Mouse (Mus musculus) heart, adult 2 months (tissue): ENCODE measurements around the gene Gstm4. TPM values are rescaled to one million over a fixed set of nuclear protein-coding genes. Genes with fewer than 3 reads are reported as not detected.

Source experiments
- DNase-seq, 2 experiments: peaks; one replicate each; pipeline ENCODE4 v3.0.0; 2021
- H3K27ac ChIP-seq: fragments of 200-600 bp; 2 replicates; pipeline ENCODE4 v1.8.1; 2022
- H3K27me3 ChIP-seq: fragments of 200-500 bp; 2 replicates; pipeline ENCODE4 v1.6.1; 2012; ENCODE audit warnings: mild to moderate bottlenecking, low read length, inconsistent platforms, mixed read lengths; ENCODE audit not compliant: control insufficient read depth, insufficient read depth
- H3K36me3 ChIP-seq: fragments of 200-500 bp; 2 replicates; pipeline ENCODE4 v1.6.1; 2012; ENCODE audit warnings: low read length, inconsistent platforms; ENCODE audit not compliant: control insufficient read depth, insufficient read depth
- H3K4me1 ChIP-seq: fragments of 200-500 bp; 2 replicates; pipeline ENCODE4 v1.6.1; 2011; ENCODE audit warnings: low read length; ENCODE audit not compliant: control insufficient read depth, insufficient read depth
- H3K4me3 ChIP-seq: fragments of 200-600 bp; 2 replicates; pipeline ENCODE4 v1.8.1; 2022
- H3K79me2 ChIP-seq: fragments of 200-500 bp; replicated peaks from 2 replicates; pipeline ENCODE4 v1.6.1; 2012; ENCODE audit warnings: mild to moderate bottlenecking, inconsistent platforms, low read length, moderate library complexity, mixed read lengths; ENCODE audit not compliant: control insufficient read depth, insufficient read depth
- H3K9ac ChIP-seq: fragments of 200-500 bp; 2 replicates; pipeline ENCODE4 v1.6.1; 2012; ENCODE audit warnings: low read depth, mild to moderate bottlenecking, control low read depth, inconsistent platforms, low read length, mixed read lengths
- CTCF ChIP-seq: fragments of 200-600 bp; IDR thresholded peaks from 2 replicates; pipeline ENCODE4 v1.8.1; 2022; ENCODE audit warnings: antibody characterized with exemption, mild to moderate bottlenecking, moderate library complexity
- EP300 ChIP-seq: fragments of 200-500 bp; IDR thresholded peaks from 2 replicates; pipeline ENCODE4 v1.6.1; 2011; ENCODE audit warnings: low read depth, low read length, control low read depth; ENCODE audit not compliant: insufficient read depth
- POLR2A ChIP-seq: fragments of 200-500 bp; IDR thresholded peaks from 2 replicates; pipeline ENCODE4 v1.6.1; 2011; ENCODE audit warnings: mild to moderate bottlenecking, low read depth, low read length, control low read depth; ENCODE audit not compliant: insufficient read depth
- WGBS: fragments of 180-500 bp; shearing (Covaris S2); methylation state at CpG from one replicate; pipeline ENCODE4 v1.1.7; 2018; 5-methylcytosine and 5-hydroxymethylcytosine counted together
- intact Hi-C: fragments of 180-260 bp; cut with DNase I; formaldehyde crosslinking; loops from one replicate; pipeline ENCODE4 v1.15.1; 2025
- polyA plus RNA-seq: library from polyadenylated mRNA; depleted of rRNA; stranded (reverse); fragments of >200 nt; gene quantifications from 2 replicates; pipeline ENCODE4 v1.2.3, GENCODE M21; 2012
- total RNA-seq, 2 experiments: library from RNA; stranded (reverse); gene quantifications; 2 replicates each; pipeline ENCODE4 v1.2.3; 2021

Gene Gstm4
- total and polyA plus RNA-seq, 3 experiments, result 11.7 to 17.1 (median 11.9) TPM

DNA sequence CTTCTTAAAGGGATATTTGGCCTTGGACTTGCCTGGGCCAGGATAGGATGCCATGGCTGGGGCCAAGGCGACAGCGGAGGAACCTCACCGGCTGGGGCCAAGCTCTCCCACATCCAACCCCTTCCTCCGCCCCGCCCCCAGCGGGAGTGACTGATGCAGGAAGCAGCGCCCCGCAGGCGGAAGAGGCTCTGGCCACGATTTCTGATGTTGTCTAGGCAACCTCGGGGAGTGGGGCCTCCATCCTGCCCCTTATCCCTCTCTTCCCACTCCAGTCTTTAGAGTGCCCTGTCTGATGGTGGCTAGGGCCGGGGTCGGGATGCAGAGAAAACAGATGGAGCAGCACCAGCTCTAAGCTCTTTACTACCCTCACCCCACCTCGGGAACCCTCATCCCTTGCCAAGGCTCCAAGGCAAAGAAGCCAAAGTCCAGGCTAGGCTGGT, 40.6 kb upstream of the Gstm4 start:
- Histone ChIP-seq H3K4me3 (peak overlapping the region; percentile 56), H3K79me2 (no peaks in the 10 kb centered on the region), H3K36me3 (no peaks in the 10 kb centered on the region), H3K9ac (peak overlapping the region; percentile 60), H3K4me1 (peaks cover 10% of the 10 kb centered on the region; the same call in 1 of the 2 replicates), H3K27ac (peak overlapping the region; percentile 95), H3K27me3 (no peaks in the 10 kb centered on the region)
- DNase-seq, result peak; percentile 95 to 96
- WGBS, result 6% methylated on average over 14 of the region's 14 CpGs
- TF ChIP-seq POLR2A (peak; percentile 54; the same call in 1 of the 2 replicates), CTCF (peak; percentile 34), EP300 (0 out of 2 replicates have a peak, but pooled peaks have one; percentile 50)
- intact Hi-C loops, result loop anchor here (2.0 kb wide), 1 partner anchor 62 kb away; the partner anchor contains the start of gene Gnai3

GRCm38 (mm10) chr3:108084767-108085270, 40.1 kb upstream of the Gstm4 start:
- H3K4me1 ChIP-seq, result peaks cover 10% of the 10 kb centered on the region; the same call in 1 of the 2 replicates

GRCm38 (mm10) chr3:108083904-108084407, 39.3 kb upstream of the Gstm4 start:
- WGBS, result 67% methylated on average over 4 of the region's 4 CpGs
- no peaks in the 10 kb centered on the region for H3K27me3 ChIP-seq
- no peak overlapping the region for H3K27ac ChIP-seq
- H3K36me3 ChIP-seq, result no peaks in the 10 kb centered on the region
- intact Hi-C loops, result loop anchor here (2.0 kb wide), 1 partner anchor 63 kb away; the partner anchor contains the start of gene Gnai3
- H3K4me1 ChIP-seq, result peaks cover 10% of the 10 kb centered on the region; the same call in 1 of the 2 replicates
- no peak overlapping the region for H3K4me3 ChIP-seq
- TF ChIP-seq EP300, result no peak
- TF ChIP-seq POLR2A, result no peak
- no peak for TF ChIP-seq CTCF
- no peak for DNase-seq
- H3K79me2 ChIP-seq, result no peaks in the 10 kb centered on the region
- no peak overlapping the region for H3K9ac ChIP-seq

More at GRCm38 (mm10) chr3:108084767-108085270, 40.1 kb upstream of the Gstm4 start:
- H3K9ac ChIP-seq, result peak overlapping the region; percentile 60
- WGBS, result 32% methylated on average over 13 of the region's 13 CpGs
- no peak for TF ChIP-seq EP300
- TF ChIP-seq POLR2A, result no peak
- TF ChIP-seq CTCF, result no peak
- intact Hi-C loops, result loop anchor here (2.0 kb wide), 1 partner anchor 62 kb away; the partner anchor contains the start of gene Gnai3
- peak overlapping the region; percentile 95 for H3K27ac ChIP-seq
- H3K79me2 ChIP-seq, result no peaks in the 10 kb centered on the region
- peak overlapping the region; percentile 56 for H3K4me3 ChIP-seq
- H3K27me3 ChIP-seq, result no peaks in the 10 kb centered on the region
- no peak for DNase-seq
- H3K36me3 ChIP-seq, result no peaks in the 10 kb centered on the region

- Histone ChIP-seq H3K9ac (no peak overlapping the region), H3K4me1 (peaks cover 10% of the 10 kb centered on the region; the same call in 1 of the 2 replicates), H3K27ac (no peak overlapping the region), H3K36me3 (no peaks in the 10 kb centered on the region), H3K27me3 (no peaks in the 10 kb centered on the region), H3K79me2 (no peaks in the 10 kb centered on the region), H3K4me3 (no peak overlapping the region)
- TF ChIP-seq EP300 (no peak), CTCF (no peak), POLR2A (no peak)
- no peak for DNase-seq
- WGBS, result 40% methylated on average over 2 of the region's 2 CpGs
- intact Hi-C loops, result no loop called here
Observed at GRCm38 (mm10) chr3:108083161-108083560, 38.5 kb upstream of the Gstm4 start.

DNA sequence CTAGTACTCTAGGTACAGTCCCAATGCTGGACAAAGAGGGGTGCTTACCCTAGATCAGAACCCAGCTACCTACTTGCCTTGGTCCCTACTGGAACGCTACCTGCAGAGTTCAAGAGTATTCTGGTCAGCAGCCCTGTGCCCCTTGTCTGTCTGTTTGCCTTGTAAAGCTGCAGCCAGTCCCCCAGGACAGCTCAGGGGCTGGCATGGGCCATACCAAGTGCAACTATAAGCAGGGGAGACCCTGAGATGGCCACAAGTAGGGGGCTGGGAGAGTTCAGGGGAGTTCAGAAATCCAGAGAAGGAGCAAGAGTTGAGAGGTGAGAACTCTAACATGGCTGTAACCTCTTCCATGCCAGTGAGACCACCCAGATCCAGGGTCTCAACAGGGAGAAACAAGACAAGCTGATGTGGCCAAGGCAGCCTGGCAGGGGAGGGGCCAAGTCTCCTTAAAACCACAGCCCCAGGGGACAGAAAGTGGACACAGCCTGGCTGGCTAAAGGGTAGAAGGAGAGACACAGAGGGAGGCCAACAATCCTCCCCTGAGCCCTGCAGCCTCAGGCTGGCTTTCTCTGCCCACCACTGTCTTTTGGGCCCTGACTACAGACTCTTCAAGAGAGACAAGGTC, 37.7 kb upstream of the Gstm4 start:
- Histone ChIP-seq H3K27me3 (no peaks in the 10 kb centered on the region), H3K9ac (no peak overlapping the region), H3K4me1 (peaks cover 10% of the 10 kb centered on the region; the same call in 1 of the 2 replicates), H3K36me3 (no peaks in the 10 kb centered on the region), H3K4me3 (no peak overlapping the region), H3K79me2 (no peaks in the 10 kb centered on the region), H3K27ac (no peak overlapping the region)
- WGBS, result 95% methylated on average over 1 of the region's 1 CpGs
- no peak for TF ChIP-seq CTCF
- no peak for TF ChIP-seq POLR2A
- no peak for TF ChIP-seq EP300
- intact Hi-C loops, result no loop called here
- no peak for DNase-seq

- Histone ChIP-seq H3K79me2 (no peaks in the 10 kb centered on the region), H3K4me1 (peaks cover 8% of the 10 kb centered on the region; the same call in 1 of the 2 replicates), H3K27ac (no peak overlapping the region), H3K9ac (no peak overlapping the region), H3K27me3 (no peaks in the 10 kb centered on the region), H3K36me3 (no peaks in the 10 kb centered on the region), H3K4me3 (no peak overlapping the region)
- TF ChIP-seq EP300 (no peak), POLR2A (no peak), CTCF (no peak)
- whole genome bisulfite sequencing, result 57% methylated on average over 4 of the region's 4 CpGs
- DNase-seq, result no peak
- intact Hi-C loops, result no loop called here
Observed at GRCm38 (mm10) chr3:108081681-108082080, 37.0 kb upstream of the Gstm4 start.
